Comparison of ENCODE assay signal across 9 mouse cellular contexts in the genomic region with DNA sequence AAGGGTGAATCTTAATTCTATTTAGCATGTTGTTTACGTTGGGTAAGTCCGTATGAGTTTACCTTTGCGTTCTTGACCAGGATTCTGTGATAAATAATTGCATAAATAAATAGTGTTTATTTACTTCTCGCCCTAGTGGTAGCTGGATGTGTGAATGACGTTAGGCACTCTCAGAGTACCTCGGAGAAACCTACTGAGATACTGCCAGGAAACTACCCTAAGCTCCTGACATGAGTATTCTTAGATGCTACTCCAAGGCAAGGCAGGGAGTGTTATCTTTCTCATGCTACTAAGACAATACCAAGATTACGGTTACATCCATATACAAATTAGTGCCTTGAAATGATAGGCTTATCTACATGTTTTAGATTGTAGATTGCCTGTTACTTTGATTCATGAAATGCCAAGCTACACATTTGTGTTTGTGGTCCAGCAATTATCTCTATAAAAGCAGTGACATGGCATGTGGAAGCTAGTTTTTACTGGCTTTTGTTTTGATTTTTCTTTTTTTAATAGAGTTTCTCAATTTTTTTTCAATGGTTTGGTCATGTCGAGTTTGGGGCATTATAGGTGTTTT. TPM values are rescaled to one million over a fixed set of nuclear protein-coding genes. Genes with fewer than 3 reads are reported as not detected.
A peak's percentile ranks its signal among the peaks of the same experiment; 100 is the strongest.
DNase-seq lines count a peak whose midpoint lies in the region; ATAC-seq and TF ChIP-seq lines count a peak whose summit lies in the region.
"Had no signal": no experiment of that assay in that cellular context is flagged by ENCODE, and none has a peak within 500 bp of the region (broad histone marks: within the 10 kb centered on the region; RNA-seq: fewer than 3 reads in every experiment).

No protein-coding gene starts in this region.

- peak overlapping the region; percentile 71 for H3K4me2 ChIP-seq in lung, postnatal 0 days (replicated peaks; ENCODE audit: low read depth, low read length)
- H3K4me2 ChIP-seq in intestine, postnatal 0 days (replicated peaks; ENCODE audit: low read depth), result peak overlapping the region; percentile 79
- peak overlapping the region; percentile 86 for H3K4me2 ChIP-seq in stomach, embryonic 14.5 days (replicated peaks; ENCODE audit: low read depth, low read length)

- no peaks in the 10 kb centered on the region for H3K9me3 ChIP-seq in lung, postnatal 0 days (ENCODE audit: low read length)
- H3K9me3 ChIP-seq in intestine, postnatal 0 days (ENCODE audit: control insufficient read depth), result no peaks in the 10 kb centered on the region
- H3K9me3 ChIP-seq in stomach, embryonic 14.5 days (ENCODE audit: control insufficient read depth, low read depth, low read length), result no peaks in the 10 kb centered on the region

- H3K4me1 ChIP-seq in lung, postnatal 0 days (ENCODE audit: insufficient read depth, low read depth, low read length), result peaks cover 5% of the 10 kb centered on the region; the same call in 1 of the 2 replicates
- 0 out of 2 replicates have a peak, but pooled peaks cover 2% of the 10 kb centered on the region for H3K4me1 ChIP-seq in intestine, postnatal 0 days (replicated peaks; ENCODE audit: control insufficient read depth, insufficient read depth, low read length)
- H3K4me1 ChIP-seq in stomach, embryonic 14.5 days (ENCODE audit: control insufficient read depth, insufficient read depth, low read length), result peaks cover 12% of the 10 kb centered on the region

- TF ChIP-seq CTCF in lung, postnatal 0 days (IDR thresholded peaks at IDR 0.05), result no peak
- TF ChIP-seq CTCF in intestine, postnatal 0 days (IDR thresholded peaks at IDR 0.05; ENCODE audit: low read depth), result no peak

- H3K36me3 ChIP-seq in lung, postnatal 0 days (ENCODE audit: insufficient read depth, low read length), result no peaks in the 10 kb centered on the region
- peaks cover 10% of the 10 kb centered on the region; the same call in 1 of the 2 replicates for H3K36me3 ChIP-seq in intestine, postnatal 0 days (ENCODE audit: control insufficient read depth, insufficient read depth)
- peaks cover 4% of the 10 kb centered on the region; the same call in 1 of the 2 replicates for H3K36me3 ChIP-seq in stomach, embryonic 14.5 days (ENCODE audit: control insufficient read depth, insufficient read depth, low read length)

- peak; percentile 5 for DNase-seq in lung, postnatal 0 days (ENCODE audit: low spot score)
- DNase-seq in lung, postnatal 14 days, result no peak
- peak; percentile 8 for DNase-seq in embryo, embryonic 10.5 days (ENCODE audit: low spot score)
- no peak for DNase-seq in cerebellum, postnatal 36 days
- no peak for DNase-seq in cerebellum, adult 11 months
- no peak for DNase-seq in kidney, postnatal 14 days
- DNase-seq: kidney, adult 9 months had no signal

- no peak for ATAC-seq in lung, postnatal 0 days
- no peak for ATAC-seq in intestine, postnatal 0 days
- ATAC-seq in stomach, embryonic 14.5 days (ENCODE audit: insufficient number of reproducible peaks, insufficient read depth, low FRiP score, low read depth), result no peak

- WGBS in lung, postnatal 0 days, result 2% methylated on average over 8 of the region's 8 CpGs
- 4% methylated on average over 8 of the region's 8 CpGs for WGBS in intestine, postnatal 0 days
- WGBS in stomach, embryonic 14.5 days, result 5% methylated on average over 8 of the region's 8 CpGs

- H3K27ac ChIP-seq in lung, postnatal 0 days (ENCODE audit: low read length), result peak overlapping the region; percentile 94; the same call in 1 of the 2 replicates
- H3K27ac ChIP-seq in intestine, postnatal 0 days (ENCODE audit: low read depth, low read length), result peak overlapping the region; percentile 95; the same call in 1 of the 2 replicates
- H3K27ac ChIP-seq in stomach, embryonic 14.5 days (ENCODE audit: low read length), result peak overlapping the region; percentile 93; the same call in 1 of the 2 replicates

- TF ChIP-seq EP300 in lung, postnatal 0 days (IDR thresholded peaks at IDR 0.05), result no peak

- H3K9ac ChIP-seq in lung, postnatal 0 days (replicated peaks; ENCODE audit: low read depth), result peak overlapping the region; percentile 87
- H3K9ac ChIP-seq in intestine, postnatal 0 days (ENCODE audit: low read depth, low read length), result peak overlapping the region; percentile 77
- peak overlapping the region; percentile 98 for H3K9ac ChIP-seq in stomach, embryonic 14.5 days (replicated peaks; ENCODE audit: low read depth, low read length)

- H3K27me3 ChIP-seq in lung, postnatal 0 days (replicated peaks; ENCODE audit: insufficient read depth, low read length), result no peaks in the 10 kb centered on the region
- no peaks in the 10 kb centered on the region for H3K27me3 ChIP-seq in intestine, postnatal 0 days (replicated peaks; ENCODE audit: control insufficient read depth, insufficient read depth, low read length)
- H3K27me3 ChIP-seq in stomach, embryonic 14.5 days (ENCODE audit: control insufficient read depth, insufficient read depth, low read length), result no peaks in the 10 kb centered on the region

- H3K4me3 ChIP-seq in lung, postnatal 0 days (ENCODE audit: low read depth, low read length), result peak overlapping the region; percentile 71
- H3K4me3 ChIP-seq in intestine, postnatal 0 days (ENCODE audit: low read depth, low read length), result peak overlapping the region; percentile 77
- peak overlapping the region; percentile 94 for H3K4me3 ChIP-seq in stomach, embryonic 14.5 days (ENCODE audit: low read depth, low read length)

RNA-seq across cellular contexts. Expression of gene Mageb3, which starts 1.4 kb away (rescaled TPM):
- 0.05 and 0.17 TPM in 2 replicates for polyA plus RNA-seq in lung, postnatal 0 days (2015; fragmentation: Nextera tagmentation; extraction: Ambion mirVana)
- 0.07 TPM in 1 of 2 replicates, not detected in the other for polyA plus RNA-seq in intestine, postnatal 0 days (2015; fragmentation: Nextera tagmentation; extraction: Ambion mirVana)
- polyA plus RNA-seq in stomach, embryonic 14.5 days (2014; fragmentation: Nextera tagmentation; extraction: Ambion mirVana), result 0.23 TPM in 1 of 2 replicates, not detected in the other

RNA-seq across cellular contexts. Expression of gene Ctdspl2, which starts 1.5 kb away (rescaled TPM):
- polyA plus RNA-seq in lung, postnatal 0 days (2015; fragmentation: Nextera tagmentation; extraction: Ambion mirVana), result 23.8 and 26.5 TPM in 2 replicates
- 16.8 and 19.0 TPM in 2 replicates for polyA plus RNA-seq in intestine, postnatal 0 days (2015; fragmentation: Nextera tagmentation; extraction: Ambion mirVana)
- polyA plus RNA-seq in stomach, embryonic 14.5 days (2014; fragmentation: Nextera tagmentation; extraction: Ambion mirVana), result 63.5 and 66.8 TPM in 2 replicates

Comparison
In these comparisons a context has a peak if more than half of its experiments do, and no peak if none do; other contexts are left out.
1. DNase-seq: peak in lung, postnatal 0 days (single experiment) and embryo, embryonic 10.5 days (single experiment); none in lung, postnatal 14 days (single experiment), cerebellum, postnatal 36 days (0 of 2), cerebellum, adult 11 months (single experiment) and kidney, postnatal 14 days (single experiment).
2. Peak in every context shown above with its lines, with median percentiles within 50 percentile points of each other: H3K27ac ChIP-seq, H3K4me2 ChIP-seq, H3K4me3 ChIP-seq and H3K9ac ChIP-seq.